Comparison of ENCODE assay signal across 26 mouse cellular contexts in genomic region chr7:98173408-98173807, GRCm38 (mm10). TPM values are rescaled to one million over a fixed set of nuclear protein-coding genes. Genes with fewer than 3 reads are reported as not detected.
DNase-seq lines count a peak whose midpoint lies in the region; ATAC-seq and TF ChIP-seq lines count a peak whose summit lies in the region.
"Had no signal": no experiment of that assay in that cellular context is flagged by ENCODE, and none has a peak within 500 bp of the region (broad histone marks: within the 10 kb centered on the region; RNA-seq: fewer than 3 reads in every experiment).

No protein-coding gene starts in this region.

- no peaks in the 10 kb centered on the region for H3K27me3 ChIP-seq in heart, embryonic 11.5 days (ENCODE audit: control insufficient read depth, insufficient read depth, low read length)
- no peaks in the 10 kb centered on the region for H3K27me3 ChIP-seq in megakaryocyte, embryonic 14.5 days (replicated peaks)
- no peaks in the 10 kb centered on the region for H3K27me3 ChIP-seq in liver, embryonic 15.5 days
- H3K27me3 ChIP-seq in stomach, postnatal 0 days (ENCODE audit: control insufficient read depth, insufficient read depth, low read length), result no peaks in the 10 kb centered on the region
- no peaks in the 10 kb centered on the region for H3K27me3 ChIP-seq in intestine, embryonic 16.5 days (replicated peaks; ENCODE audit: control insufficient read depth, insufficient read depth, low read length)
- H3K27me3 ChIP-seq: embryonic facial prominence, embryonic 12.5 days; limb, embryonic 13.5 days had no signal

- H3K9me3 ChIP-seq in heart, embryonic 11.5 days (replicated peaks; ENCODE audit: control insufficient read depth, low read length), result no peaks in the 10 kb centered on the region
- no peaks in the 10 kb centered on the region for H3K9me3 ChIP-seq in megakaryocyte, embryonic 14.5 days
- no peaks in the 10 kb centered on the region for H3K9me3 ChIP-seq in liver, embryonic 15.5 days (replicated peaks)
- no peaks in the 10 kb centered on the region for H3K9me3 ChIP-seq in stomach, postnatal 0 days (ENCODE audit: control insufficient read depth, low read length)
- no peaks in the 10 kb centered on the region for H3K9me3 ChIP-seq in intestine, embryonic 16.5 days (ENCODE audit: control insufficient read depth, low read length)
- H3K9me3 ChIP-seq: embryonic facial prominence, embryonic 12.5 days; forebrain, embryonic 13.5 days; hindbrain, embryonic 12.5 days; kidney, embryonic 15.5 days; limb, embryonic 13.5 days; midbrain, embryonic 13.5 days had no signal

- 19% methylated on average over 4 of the region's 4 CpGs for WGBS in heart, embryonic 11.5 days (ENCODE audit: insufficient replicate concordance)
- WGBS in liver, embryonic 15.5 days (ENCODE audit: insufficient replicate concordance), result 22% methylated on average over 4 of the region's 4 CpGs
- WGBS in stomach, postnatal 0 days, result 63% methylated on average over 4 of the region's 4 CpGs
- WGBS in intestine, embryonic 16.5 days, result 40% methylated on average over 4 of the region's 4 CpGs

- peak overlapping the region; percentile 28; the same call in 1 of the 2 replicates for H3K9ac ChIP-seq in heart, embryonic 11.5 days (ENCODE audit: low read depth, low read length)
- peak overlapping the region; percentile 37 for H3K9ac ChIP-seq in liver, embryonic 15.5 days
- H3K9ac ChIP-seq in stomach, postnatal 0 days (ENCODE audit: low read length), result no peak overlapping the region
- H3K9ac ChIP-seq in intestine, embryonic 16.5 days (ENCODE audit: low read depth, low read length), result no peak overlapping the region
- H3K9ac ChIP-seq: embryonic facial prominence, embryonic 12.5 days; forebrain, embryonic 13.5 days; hindbrain, embryonic 12.5 days; kidney, embryonic 15.5 days; limb, embryonic 13.5 days; lung, embryonic 14.5 days; midbrain, embryonic 13.5 days had no signal

- peaks cover 23% of the 10 kb centered on the region for H3K4me1 ChIP-seq in heart, embryonic 11.5 days (ENCODE audit: control insufficient read depth, insufficient read depth, low read length)
- peaks cover 95% of the 10 kb centered on the region for H3K4me1 ChIP-seq in megakaryocyte, embryonic 14.5 days
- peaks cover 90% of the 10 kb centered on the region for H3K4me1 ChIP-seq in liver, embryonic 15.5 days (replicated peaks)
- H3K4me1 ChIP-seq in stomach, postnatal 0 days (replicated peaks; ENCODE audit: control insufficient read depth, insufficient read depth), result peaks cover 6% of the 10 kb centered on the region; the same call in 1 of the 2 replicates
- peaks cover 34% of the 10 kb centered on the region for H3K4me1 ChIP-seq in intestine, embryonic 16.5 days (ENCODE audit: control insufficient read depth, insufficient read depth, low read length)

- intact Hi-C loops in heart, postnatal 10 days (cut with DNase I), result no loop called here

- no peak for TF ChIP-seq EP300 in stomach, postnatal 0 days (optimal IDR thresholded peaks at IDR 0.05)

- no peak overlapping the region for H3K27ac ChIP-seq in heart, embryonic 11.5 days (ENCODE audit: low read depth, low read length)
- peak overlapping the region; percentile 97 for H3K27ac ChIP-seq in liver, embryonic 15.5 days (replicated peaks)
- H3K27ac ChIP-seq in stomach, postnatal 0 days (replicated peaks), result peak overlapping the region; percentile 88
- no peak overlapping the region for H3K27ac ChIP-seq in intestine, embryonic 16.5 days (ENCODE audit: low read length)
- H3K27ac ChIP-seq: embryonic facial prominence, embryonic 12.5 days; forebrain, embryonic 13.5 days; hindbrain, embryonic 12.5 days; limb, embryonic 13.5 days; midbrain, embryonic 13.5 days had no signal

- ATAC-seq in heart, embryonic 11.5 days (replicated peaks; ENCODE audit: insufficient number of reproducible peaks, low FRiP score, low TSS enrichment), result no peak
- no peak for ATAC-seq in megakaryocyte, adult 5-6 weeks (ENCODE audit: poor library complexity, severe bottlenecking)
- ATAC-seq in liver, embryonic 15.5 days (ENCODE audit: insufficient read depth), result no peak
- ATAC-seq in stomach, postnatal 0 days (ENCODE audit: low FRiP score, low TSS enrichment), result no peak
- ATAC-seq in intestine, embryonic 16.5 days, result no peak
- ATAC-seq: forebrain, embryonic 13.5 days; intestine, postnatal 0 days; midbrain, embryonic 13.5 days had no signal

- no peak overlapping the region for H3K4me3 ChIP-seq in heart, embryonic 11.5 days (ENCODE audit: low read depth, low read length)
- H3K4me3 ChIP-seq in megakaryocyte, embryonic 14.5 days (replicated peaks), result peak overlapping the region; percentile 72
- no peak overlapping the region for H3K4me3 ChIP-seq in liver, embryonic 15.5 days (replicated peaks)
- H3K4me3 ChIP-seq in stomach, postnatal 0 days (ENCODE audit: low read depth, low read length), result no peak overlapping the region
- H3K4me3 ChIP-seq in intestine, embryonic 16.5 days (ENCODE audit: low read length), result no peak overlapping the region
- H3K4me3 ChIP-seq: embryonic facial prominence, embryonic 12.5 days; forebrain, embryonic 13.5 days; hindbrain, embryonic 12.5 days; kidney, embryonic 15.5 days; limb, embryonic 13.5 days; midbrain, embryonic 13.5 days had no signal

- DNase-seq in heart, postnatal 10 days, result no peak
- DNase-seq in stomach, postnatal 0 days (ENCODE audit: low spot score), result no peak
- no peak for DNase-seq in cerebellum, adult 9-10 months
- DNase-seq: B cell, adult 2 months; cerebellum, adult 2 months; cerebellum, postnatal 25 days; gastrocnemius, postnatal 25 days; heart, adult 18-20 months; lung, embryonic 14.5 days; thymus, postnatal 14 days had no signal

- H3K4me2 ChIP-seq in heart, embryonic 11.5 days, result peak overlapping the region; percentile 2; the same call in 1 of the 2 replicates
- H3K4me2 ChIP-seq in liver, embryonic 15.5 days, result peak overlapping the region; percentile 88
- no peak overlapping the region for H3K4me2 ChIP-seq in stomach, postnatal 0 days (replicated peaks; ENCODE audit: low read depth)
- no peak overlapping the region for H3K4me2 ChIP-seq in intestine, embryonic 16.5 days (ENCODE audit: low read depth, low read length)
- H3K4me2 ChIP-seq: embryonic facial prominence, embryonic 12.5 days; forebrain, embryonic 13.5 days; hindbrain, embryonic 12.5 days; kidney, embryonic 15.5 days; limb, embryonic 13.5 days; lung, embryonic 14.5 days; midbrain, embryonic 13.5 days had no signal

- H3K36me3 ChIP-seq in heart, embryonic 11.5 days (ENCODE audit: control insufficient read depth, insufficient read depth, low read length), result no peaks in the 10 kb centered on the region
- peaks cover 42% of the 10 kb centered on the region for H3K36me3 ChIP-seq in megakaryocyte, embryonic 14.5 days (replicated peaks; ENCODE audit: low read length)
- H3K36me3 ChIP-seq in liver, embryonic 15.5 days (replicated peaks), result 0 out of 2 replicates have a peak, but pooled peaks cover 5% of the 10 kb centered on the region
- H3K36me3 ChIP-seq in stomach, postnatal 0 days (ENCODE audit: control insufficient read depth, insufficient read depth, low read length), result no peaks in the 10 kb centered on the region
- no peaks in the 10 kb centered on the region for H3K36me3 ChIP-seq in intestine, embryonic 16.5 days (ENCODE audit: control insufficient read depth, insufficient read depth, low read length)
- H3K36me3 ChIP-seq: embryonic facial prominence, embryonic 12.5 days; hindbrain, embryonic 12.5 days; kidney, embryonic 15.5 days; limb, embryonic 13.5 days; midbrain, embryonic 13.5 days had no signal

- TF ChIP-seq CTCF in stomach, postnatal 0 days (IDR thresholded peaks at IDR 0.05; ENCODE audit: low read depth), result no peak

RNA-seq across cellular contexts. Expression of gene Capn5, which starts 4.7 kb away (rescaled TPM):
- polyA plus RNA-seq in heart, embryonic 11.5 days (2014; fragmentation: Nextera tagmentation; extraction: Ambion mirVana), result 5.8 and 6.4 TPM in 2 replicates
- 1 to 10 TPM; 1.9 to 3.0 TPM for total RNA-seq in heart, postnatal 10 days (2021)
- 38.7 and 73.9 TPM in 2 replicates for polyA plus RNA-seq in megakaryocyte, embryonic 14.5 days (2012; ENCODE audit: insufficient read depth, low replicate concordance)
- total RNA-seq in megakaryocyte, adult 5-6 weeks (2015), result 1.1 TPM in 2 replicates
- total RNA-seq in megakaryocyte, adult 5-6 weeks (2017), result 0.73 and 0.89 TPM in 2 replicates
- 14.3 and 15.5 TPM in 2 replicates for polyA plus RNA-seq in liver, embryonic 15.5 days (2015; fragmentation: Nextera tagmentation; extraction: Ambion mirVana)
- 13.2 and 16.6 TPM in 2 replicates for polyA plus RNA-seq in stomach, postnatal 0 days (2015; fragmentation: Nextera tagmentation; extraction: Ambion mirVana)
- polyA plus RNA-seq in intestine, embryonic 16.5 days (2015; fragmentation: Nextera tagmentation; extraction: Ambion mirVana), result 10.2 and 10.9 TPM in 2 replicates

RNA-seq across cellular contexts. Expression of gene B3gnt6, which starts 25.9 kb away (rescaled TPM):
- 0.21 TPM in 1 of 2 replicates, not detected in the other for polyA plus RNA-seq in heart, embryonic 11.5 days (2014; fragmentation: Nextera tagmentation; extraction: Ambion mirVana)
- total RNA-seq in heart, postnatal 10 days (2021), result not detected
- polyA plus RNA-seq in megakaryocyte, embryonic 14.5 days (2012; ENCODE audit: insufficient read depth, low replicate concordance), result not detected in 2 replicates
- total RNA-seq in megakaryocyte, adult 5-6 weeks (2015), result 0.11 and 0.38 TPM in 2 replicates
- total RNA-seq in megakaryocyte, adult 5-6 weeks (2017), result 0.28 and 0.59 TPM in 2 replicates
- 0.08 TPM in 1 of 2 replicates, not detected in the other for polyA plus RNA-seq in liver, embryonic 15.5 days (2015; fragmentation: Nextera tagmentation; extraction: Ambion mirVana)
- 0.23 and 0.25 TPM in 2 replicates for polyA plus RNA-seq in stomach, postnatal 0 days (2015; fragmentation: Nextera tagmentation; extraction: Ambion mirVana)
- polyA plus RNA-seq in intestine, embryonic 16.5 days (2015; fragmentation: Nextera tagmentation; extraction: Ambion mirVana), result 0.15 TPM in 1 of 2 replicates, not detected in the other
- total RNA-seq: gastrocnemius, postnatal 25 days; heart, adult 18-20 months; heart, postnatal 25 days; layer of hippocampus, postnatal 25 days; megakaryocyte-erythroid progenitor cell, adult 5-6 weeks; monocyte, adult 5-6 weeks had no signal
- polyA plus RNA-seq: embryonic facial prominence, embryonic 12.5 days; limb, embryonic 13.5 days; lung, embryonic 14.5 days had no signal

RNA-seq across cellular contexts. Expression of gene Omp, which starts 28.1 kb away (rescaled TPM):
- polyA plus RNA-seq in heart, embryonic 11.5 days (2014; fragmentation: Nextera tagmentation; extraction: Ambion mirVana), result 0.37 and 0.47 TPM in 2 replicates
- total RNA-seq in heart, postnatal 10 days (2021), result under 1 TPM; 0.12 to 0.14 TPM
- polyA plus RNA-seq in megakaryocyte, embryonic 14.5 days (2012; ENCODE audit: insufficient read depth, low replicate concordance), result 0.29 TPM in 1 of 2 replicates, not detected in the other
- not detected in 2 replicates for total RNA-seq in megakaryocyte, adult 5-6 weeks (2015)
- not detected in 2 replicates for total RNA-seq in megakaryocyte, adult 5-6 weeks (2017)
- polyA plus RNA-seq in liver, embryonic 15.5 days (2015; fragmentation: Nextera tagmentation; extraction: Ambion mirVana), result 0.54 and 0.78 TPM in 2 replicates
- polyA plus RNA-seq in stomach, postnatal 0 days (2015; fragmentation: Nextera tagmentation; extraction: Ambion mirVana), result 0.57 and 0.65 TPM in 2 replicates
- 0.37 TPM in 2 replicates for polyA plus RNA-seq in intestine, embryonic 16.5 days (2015; fragmentation: Nextera tagmentation; extraction: Ambion mirVana)
- total RNA-seq: heart, adult 18-20 months; monocyte, adult 5-6 weeks had no signal

RNA-seq across cellular contexts. Expression of gene Myo7a, which starts 54.1 kb away (rescaled TPM):
- polyA plus RNA-seq in heart, embryonic 11.5 days (2014; fragmentation: Nextera tagmentation; extraction: Ambion mirVana), result 8.4 and 11.9 TPM in 2 replicates
- 1 to 10 TPM; 4.2 to 4.6 TPM for total RNA-seq in heart, postnatal 10 days (2021)
- 37.5 and 149 TPM in 2 replicates for polyA plus RNA-seq in megakaryocyte, embryonic 14.5 days (2012; ENCODE audit: insufficient read depth, low replicate concordance)
- 7.3 and 8.4 TPM in 2 replicates for total RNA-seq in megakaryocyte, adult 5-6 weeks (2015)
- total RNA-seq in megakaryocyte, adult 5-6 weeks (2017), result 12.7 and 13.9 TPM in 2 replicates
- 8.8 and 9.8 TPM in 2 replicates for polyA plus RNA-seq in liver, embryonic 15.5 days (2015; fragmentation: Nextera tagmentation; extraction: Ambion mirVana)
- 2.1 and 2.4 TPM in 2 replicates for polyA plus RNA-seq in stomach, postnatal 0 days (2015; fragmentation: Nextera tagmentation; extraction: Ambion mirVana)
- polyA plus RNA-seq in intestine, embryonic 16.5 days (2015; fragmentation: Nextera tagmentation; extraction: Ambion mirVana), result 24.0 and 35.6 TPM in 2 replicates

Comparison
In these comparisons a context has a peak if more than half of its experiments do, and no peak if none do; other contexts are left out.
1. H3K27ac ChIP-seq: peak in liver, embryonic 15.5 days (single experiment) and stomach, postnatal 0 days (single experiment); none in heart, embryonic 11.5 days (single experiment) and intestine, embryonic 16.5 days (single experiment).
2. H3K4me2 ChIP-seq: peak in heart, embryonic 11.5 days (single experiment) and liver, embryonic 15.5 days (single experiment); none in stomach, postnatal 0 days (single experiment) and intestine, embryonic 16.5 days (single experiment).
3. H3K9ac ChIP-seq: peak in heart, embryonic 11.5 days (single experiment) and liver, embryonic 15.5 days (single experiment); none in stomach, postnatal 0 days (single experiment) and intestine, embryonic 16.5 days (single experiment).